Mouse (Mus musculus) forebrain, embryonic 14.5 days (tissue): ENCODE results near the gene Ufc1. TPM values are rescaled to one million over a fixed set of nuclear protein-coding genes. Genes with fewer than 3 reads are reported as not detected.

ENCODE experiments used
- ATAC-seq: fragments of 200-750 bp; cut with Nextera tagmentation; 2 replicates; pipeline ENCODE4 v1.8.0; 2017; ENCODE audit warnings: mild to moderate bottlenecking, moderate library complexity
- DNase-seq: peaks from one replicate; pipeline ENCODE4 v3.0.0-alpha.2; 2015; ENCODE audit warnings: low spot score
- H3K27ac ChIP-seq: fragments of 300-500 bp; sonication (generic); 2 replicates; pipeline ENCODE4 v1.5.1; 2014; ENCODE audit warnings: low read depth, mild to moderate bottlenecking, control low read depth, low read length, moderate library complexity
- H3K27me3 ChIP-seq: fragments of 300-500 bp; sonication (generic); replicated peaks from 2 replicates; pipeline ENCODE4 v1.6.1; 2014; ENCODE audit warnings: low read length, control low read depth, mixed read lengths; ENCODE audit not compliant: control insufficient read depth, insufficient read depth
- H3K36me3 ChIP-seq: fragments of 300-500 bp; sonication (generic); 2 replicates; pipeline ENCODE4 v1.6.1; 2014; ENCODE audit warnings: low read length, control low read depth; ENCODE audit not compliant: control insufficient read depth, insufficient read depth
- H3K4me1 ChIP-seq: fragments of 300-500 bp; sonication (generic); 2 replicates; pipeline ENCODE4 v1.6.1; 2014; ENCODE audit warnings: antibody characterized with exemption, low read length, control low read depth; ENCODE audit not compliant: control insufficient read depth, insufficient read depth
- H3K4me2 ChIP-seq: fragments of 300-500 bp; sonication (generic); 2 replicates; pipeline ENCODE4 v1.6.1; 2014; ENCODE audit warnings: mild to moderate bottlenecking, control low read depth, low read length
- H3K4me3 ChIP-seq: fragments of 300-500 bp; sonication (generic); 2 replicates; pipeline ENCODE4 v1.5.1; 2014; ENCODE audit warnings: low read depth, low read length, control low read depth
- H3K9ac ChIP-seq: fragments of 300-500 bp; sonication (generic); 2 replicates; pipeline ENCODE4 v1.6.1; 2014; ENCODE audit warnings: mild to moderate bottlenecking, low read length, control low read depth, moderate library complexity
- H3K9me3 ChIP-seq: fragments of 300-500 bp; sonication (generic); replicated peaks from 2 replicates; pipeline ENCODE4 v1.6.1; 2016; ENCODE audit warnings: low read length, control low read depth, mixed read lengths; ENCODE audit not compliant: control insufficient read depth
- WGBS: fragments of 180-500 bp; shearing (Covaris S2); extraction: QIAGEN DNeasy Blood & Tissue Kit; methylation state at CpG from one replicate; pipeline ENCODE4 v1.1.7; 2014; 5-methylcytosine and 5-hydroxymethylcytosine counted together
- polyA plus RNA-seq: library from polyadenylated mRNA; unstranded; fragments of >200 nt; fragmentation: Nextera tagmentation; extraction: Ambion mirVana; gene quantifications from 2 replicates; pipeline ENCODE4 v1.2.1, GENCODE M21; 2014

Gene Ufc1
- polyA plus RNA-seq, 1 experiment from 2014 or later, result 127 TPM

- WGBS, result 87% methylated on average over 9 of the region's 9 CpGs
Observed at GRCm38 (mm10) chr1:171257781-171258180, 37.0 kb downstream of the Ufc1 start.

GRCm38 (mm10) chr1:171256937-171257548 is 37.8 kb downstream of the Ufc1 start:
- DNase-seq (peak; percentile 83), ATAC-seq (peak; percentile 45; the same call in 1 of the 2 replicates)
- Histone ChIP-seq H3K4me3 (no peak overlapping the region), H3K4me1 (peaks cover 8% of the 10 kb centered on the region), H3K4me2 (no peak overlapping the region), H3K9ac (no peak overlapping the region), H3K36me3 (no peaks in the 10 kb centered on the region), H3K9me3 (no peaks in the 10 kb centered on the region), H3K27me3 (no peaks in the 10 kb centered on the region), H3K27ac (no peak overlapping the region)
- 67% methylated on average over 15 of the region's 15 CpGs for WGBS

More at GRCm38 (mm10) chr1:171257781-171258180, 37.0 kb downstream of the Ufc1 start:
- no peak overlapping the region for H3K27ac ChIP-seq
- H3K36me3 ChIP-seq, result no peaks in the 10 kb centered on the region
- no peak for ATAC-seq
- no peak overlapping the region for H3K4me2 ChIP-seq
- no peaks in the 10 kb centered on the region for H3K9me3 ChIP-seq
- peaks cover 8% of the 10 kb centered on the region for H3K4me1 ChIP-seq
- H3K4me3 ChIP-seq, result no peak overlapping the region
- H3K27me3 ChIP-seq, result no peaks in the 10 kb centered on the region
- H3K9ac ChIP-seq, result no peak overlapping the region
- DNase-seq, result no peak

GRCm38 (mm10) chr1:171256095-171256818 is 38.6 kb downstream of the Ufc1 start:
- Histone ChIP-seq H3K4me2 (no peak overlapping the region), H3K4me3 (no peak overlapping the region), H3K4me1 (peaks cover 12% of the 10 kb centered on the region), H3K27ac (no peak overlapping the region), H3K9me3 (no peaks in the 10 kb centered on the region), H3K27me3 (no peaks in the 10 kb centered on the region), H3K9ac (no peak overlapping the region), H3K36me3 (no peaks in the 10 kb centered on the region)
- no peak for ATAC-seq
- WGBS, result 93% methylated on average over 24 of the region's 24 CpGs
- no peak for DNase-seq

- Histone ChIP-seq H3K4me2 (peak overlapping the region; percentile 52), H3K9me3 (no peaks in the 10 kb centered on the region), H3K27ac (peak overlapping the region; percentile 58; the same call in 1 of the 2 replicates), H3K9ac (0 out of 2 replicates have a peak overlapping the region, but pooled peaks have one; percentile 32), H3K36me3 (no peaks in the 10 kb centered on the region), H3K4me3 (peak overlapping the region; percentile 1; the same call in 1 of the 2 replicates), H3K27me3 (no peaks in the 10 kb centered on the region), H3K4me1 (peaks cover 31% of the 10 kb centered on the region)
- WGBS, result 52% methylated on average over 17 of the region's 17 CpGs
- ATAC-seq (no peak), DNase-seq (no peak)
Observed at GRCm38 (mm10) chr1:171252415-171252814, 42.4 kb downstream of the Ufc1 start.

- 6% methylated on average over 13 of the region's 13 CpGs for WGBS
- Histone ChIP-seq H3K27me3 (no peaks in the 10 kb centered on the region), H3K9ac (peak overlapping the region; percentile 55; the same call in 1 of the 2 replicates), H3K36me3 (no peaks in the 10 kb centered on the region), H3K4me3 (peak overlapping the region; percentile 21; the same call in 1 of the 2 replicates), H3K4me1 (peaks cover 31% of the 10 kb centered on the region), H3K9me3 (no peaks in the 10 kb centered on the region), H3K4me2 (peak overlapping the region; percentile 52), H3K27ac (peak overlapping the region; percentile 58; the same call in 1 of the 2 replicates)
- ATAC-seq (no peak), DNase-seq (no peak)
Observed at GRCm38 (mm10) chr1:171251594-171252324, 43.1 kb downstream of the Ufc1 start.

GRCm38 (mm10) chr1:171250680-171251593 is 43.9 kb downstream of the Ufc1 start, which contains the start of gene Ndufs2:
Gene Ndufs2 (minus strand): TSS chr1:171251388.
- WGBS, result 16% methylated on average over 26 of the region's 26 CpGs
- peak within 1 kb of the TSS; percentile 21 for H3K4me3 ChIP-seq
- no peaks in the 10 kb centered on the region for H3K9me3 ChIP-seq
- H3K4me1 ChIP-seq, result peaks cover 36% of the 10 kb centered on the region
- H3K9ac ChIP-seq, result peak within 1 kb of the TSS; percentile 55
- no peaks in the 10 kb centered on the region for H3K36me3 ChIP-seq
- H3K27ac ChIP-seq, result peak within 1 kb of the TSS; percentile 76
- peak within 1 kb of the TSS; percentile 52 for H3K4me2 ChIP-seq
- no peaks in the 10 kb centered on the region for H3K27me3 ChIP-seq
- DNase-seq, result peak; percentile 83
- ATAC-seq, result peak; percentile 43

GRCm38 (mm10) chr1:171249913-171250600 is 44.8 kb downstream of the Ufc1 start, which contains the start of gene Adamts4:
Gene Adamts4 (plus strand): TSS chr1:171250421.
- H3K9ac ChIP-seq, result peak within 1 kb of the TSS; percentile 55
- WGBS, result 15% methylated on average over 5 of the region's 5 CpGs
- H3K27ac ChIP-seq, result peak within 1 kb of the TSS; percentile 76
- H3K27me3 ChIP-seq, result no peaks in the 10 kb centered on the region
- H3K36me3 ChIP-seq, result no peaks in the 10 kb centered on the region
- H3K4me1 ChIP-seq, result peaks cover 37% of the 10 kb centered on the region
- H3K9me3 ChIP-seq, result no peaks in the 10 kb centered on the region
- peak within 1 kb of the TSS; percentile 21 for H3K4me3 ChIP-seq
- DNase-seq, result peak; percentile 76
- peak; percentile 40; the same call in 1 of the 2 replicates for ATAC-seq
- H3K4me2 ChIP-seq, result peak within 1 kb of the TSS; percentile 52
